ENCODE assay signal across 7 mouse cellular contexts in the genomic region with DNA sequence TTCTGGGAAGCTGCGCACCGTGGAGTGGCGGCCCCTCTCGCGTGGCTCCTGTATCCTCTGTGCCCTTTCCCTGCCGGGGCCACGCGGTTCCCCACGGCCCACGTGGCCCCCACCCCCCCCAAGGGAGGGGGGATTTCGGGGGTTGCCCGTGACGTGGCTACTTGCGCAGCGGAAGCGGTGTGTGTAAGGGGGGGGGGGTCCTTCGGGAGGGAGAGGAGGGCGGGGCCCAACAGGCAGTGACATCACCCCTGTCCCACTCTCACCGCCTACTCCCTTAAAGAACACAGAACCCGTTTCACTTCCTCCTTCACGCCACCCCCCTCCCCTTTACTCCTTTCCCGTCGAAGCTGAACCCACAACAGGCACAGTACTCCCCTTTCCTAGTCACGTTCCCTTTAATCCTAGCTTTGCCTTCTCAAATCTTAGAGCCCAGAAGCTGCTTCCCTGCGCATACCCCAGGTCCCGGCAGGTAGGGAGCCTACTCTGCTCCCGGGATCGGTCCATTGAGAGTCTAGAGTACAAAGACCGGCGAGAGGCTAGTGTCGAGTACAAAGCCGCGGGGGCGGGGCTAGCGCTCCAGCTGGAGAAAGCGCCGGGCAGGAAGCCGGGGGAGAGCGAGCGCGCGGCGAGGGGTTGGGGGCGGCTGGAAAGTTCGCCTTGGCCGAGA. TPM values are rescaled to one million over a fixed set of nuclear protein-coding genes. Genes with fewer than 3 reads are reported as not detected.
A peak's percentile ranks its signal among the peaks of the same experiment; 100 is the strongest.
DNase-seq lines count a peak whose midpoint lies in the region; ATAC-seq lines count a peak whose summit lies in the region.

No protein-coding gene starts in this region.

- DNase-seq in T-cell, adult 2 months (ENCODE audit: low spot score) = peak; percentile 92
- peak; percentile 67 to 76 for DNase-seq in cerebellum, postnatal 36 days
- DNase-seq in gastrocnemius, postnatal 25 days = peak; percentile 75
- peak; percentile 89 for DNase-seq in limb, embryonic 10.5 days (ENCODE audit: low spot score)
- peak; percentile 90 for DNase-seq in midbrain, embryonic 10.5 days (ENCODE audit: low spot score)
- DNase-seq in right cerebral cortex, postnatal 4 days = peak; percentile 79

- peaks cover 64% of the 10 kb centered on the region for H3K4me1 ChIP-seq in limb, embryonic 10.5 days
- H3K4me1 ChIP-seq in midbrain, embryonic 10.5 days = peaks cover 75% of the 10 kb centered on the region

- H3K27me3 ChIP-seq in limb, embryonic 10.5 days (ENCODE audit: low read depth, poor library complexity, severe bottlenecking) = no peaks in the 10 kb centered on the region
- no peaks in the 10 kb centered on the region for H3K27me3 ChIP-seq in midbrain, embryonic 10.5 days (ENCODE audit: low read depth, poor library complexity, severe bottlenecking)

- no peaks in the 10 kb centered on the region for H3K9me3 ChIP-seq in limb, embryonic 10.5 days (replicated peaks)
- no peaks in the 10 kb centered on the region for H3K9me3 ChIP-seq in midbrain, embryonic 10.5 days (replicated peaks)

- H3K36me3 ChIP-seq in limb, embryonic 10.5 days = peaks cover 67% of the 10 kb centered on the region
- peaks cover 54% of the 10 kb centered on the region for H3K36me3 ChIP-seq in midbrain, embryonic 10.5 days

- ATAC-seq in inflammation-experienced regulatory T-cells, adult 6 months = peak; percentile 60

- WGBS in limb, embryonic 10.5 days = under 1% methylated on average over 46 of the region's 46 CpGs
- under 1% methylated on average over 41 of the region's 46 CpGs for WGBS in midbrain, embryonic 10.5 days

- H3K27ac ChIP-seq in limb, embryonic 10.5 days = peak overlapping the region; percentile 89
- peak overlapping the region; percentile 99 for H3K27ac ChIP-seq in midbrain, embryonic 10.5 days (replicated peaks)

- H3K4me3 ChIP-seq in limb, embryonic 10.5 days = peak overlapping the region; percentile 87
- H3K4me3 ChIP-seq in midbrain, embryonic 10.5 days = peak overlapping the region; percentile 93

RNA-seq across cellular contexts. Expression of gene Kdm6b, which starts 4.0 kb away (rescaled TPM):
- total RNA-seq in gastrocnemius, postnatal 25 days (2021) = 10 to 100 TPM; 23.9 to 27.7 TPM
- polyA plus RNA-seq in inflammation-experienced regulatory T-cells, adult 6 months (2017; shearing (Covaris generic)) = 10 to 100 TPM; 20.7 to 39.7 (median 35.5) TPM
- 36.6 and 40.8 TPM in 2 replicates for polyA plus RNA-seq in limb, embryonic 10.5 days (2016; fragmentation: Nextera tagmentation; extraction: Ambion mirVana)
- 31.8 and 37.1 TPM in 2 replicates for polyA plus RNA-seq in midbrain, embryonic 10.5 days (2016; fragmentation: Nextera tagmentation; extraction: Ambion mirVana)

RNA-seq across cellular contexts. Expression of gene Tmem88, which starts 11.5 kb away (rescaled TPM):
- total RNA-seq in gastrocnemius, postnatal 25 days (2021) = 1 to 10 TPM; 6.1 to 7.0 TPM
- 1 to 10 TPM in 1 of 3 experiments, under 1 TPM in 2; 0.40 to 1.0 (median 0.74) TPM for polyA plus RNA-seq in inflammation-experienced regulatory T-cells, adult 6 months (2017; shearing (Covaris generic))
- polyA plus RNA-seq in limb, embryonic 10.5 days (2016; fragmentation: Nextera tagmentation; extraction: Ambion mirVana) = 23.0 and 24.7 TPM in 2 replicates
- polyA plus RNA-seq in midbrain, embryonic 10.5 days (2016; fragmentation: Nextera tagmentation; extraction: Ambion mirVana) = 16.9 and 21.4 TPM in 2 replicates

RNA-seq across cellular contexts. Expression of gene Cyb5d1, which starts 14.1 kb away (rescaled TPM):
- 10 to 100 TPM; 26.5 to 26.9 TPM for total RNA-seq in gastrocnemius, postnatal 25 days (2021)
- polyA plus RNA-seq in inflammation-experienced regulatory T-cells, adult 6 months (2017; shearing (Covaris generic)) = 10 to 100 TPM; 13.9 to 20.0 (median 18.4) TPM
- 45.2 and 51.6 TPM in 2 replicates for polyA plus RNA-seq in limb, embryonic 10.5 days (2016; fragmentation: Nextera tagmentation; extraction: Ambion mirVana)
- polyA plus RNA-seq in midbrain, embryonic 10.5 days (2016; fragmentation: Nextera tagmentation; extraction: Ambion mirVana) = 50.4 and 57.3 TPM in 2 replicates

RNA-seq across cellular contexts. Expression of gene Naa38, which starts 14.2 kb away (rescaled TPM):
- 10 to 100 TPM; 60.4 to 65.0 TPM for total RNA-seq in gastrocnemius, postnatal 25 days (2021)
- polyA plus RNA-seq in inflammation-experienced regulatory T-cells, adult 6 months (2017; shearing (Covaris generic)) = 100 to 1,000 TPM; 108 to 130 (median 112) TPM
- 140 and 151 TPM in 2 replicates for polyA plus RNA-seq in limb, embryonic 10.5 days (2016; fragmentation: Nextera tagmentation; extraction: Ambion mirVana)
- polyA plus RNA-seq in midbrain, embryonic 10.5 days (2016; fragmentation: Nextera tagmentation; extraction: Ambion mirVana) = 145 and 146 TPM in 2 replicates

RNA-seq across cellular contexts. Expression of gene Chd3, which starts 40.3 kb away (rescaled TPM):
- total RNA-seq in gastrocnemius, postnatal 25 days (2021) = 10 to 100 TPM; 12.0 to 13.9 TPM
- polyA plus RNA-seq in inflammation-experienced regulatory T-cells, adult 6 months (2017; shearing (Covaris generic)) = 10 to 100 TPM; 30.0 to 68.3 (median 60.9) TPM
- polyA plus RNA-seq in limb, embryonic 10.5 days (2016; fragmentation: Nextera tagmentation; extraction: Ambion mirVana) = 35.1 and 70.5 TPM in 2 replicates
- polyA plus RNA-seq in midbrain, embryonic 10.5 days (2016; fragmentation: Nextera tagmentation; extraction: Ambion mirVana) = 41.7 and 50.6 TPM in 2 replicates

Comparison
In these comparisons a context has a peak if more than half of its experiments do, and no peak if none do; other contexts are left out.
1. Peak in every context shown above with its lines: DNase-seq, ATAC-seq, H3K4me3 ChIP-seq and H3K27ac ChIP-seq.